Mouse (Mus musculus) midbrain, embryonic 10.5 days (tissue): Measurements from ENCODE around the gene Sgms1. TPM values are rescaled to one million over a fixed set of nuclear protein-coding genes. Genes with fewer than 3 reads are reported as not detected.

Experiments
- DNase-seq: peaks from one replicate; pipeline ENCODE4 v3.0.0-alpha.2; 2017; ENCODE audit warnings: low spot score
- H3K27ac ChIP-seq: fragments of 300-500 bp; sonication (generic); replicated peaks from 2 replicates; pipeline ENCODE4 v1.5.1; 2016; ENCODE audit warnings: mild to moderate bottlenecking
- H3K27me3 ChIP-seq: fragments of 300-500 bp; sonication (generic); 2 replicates; pipeline ENCODE4 v1.6.1; 2016; ENCODE audit warnings: low read depth, mild to moderate bottlenecking; ENCODE audit not compliant: poor library complexity, severe bottlenecking
- H3K36me3 ChIP-seq: fragments of 300-500 bp; sonication (generic); 2 replicates; pipeline ENCODE4 v1.6.1; 2016; ENCODE audit warnings: mild to moderate bottlenecking, moderate library complexity
- H3K4me1 ChIP-seq: fragments of 300-500 bp; sonication (generic); 2 replicates; pipeline ENCODE4 v1.6.1; 2016
- H3K4me3 ChIP-seq: fragments of 300-500 bp; sonication (generic); 2 replicates; pipeline ENCODE4 v1.5.1; 2016; ENCODE audit warnings: mild to moderate bottlenecking, moderate library complexity
- H3K9me3 ChIP-seq: fragments of 300-500 bp; sonication (generic); replicated peaks from 2 replicates; pipeline ENCODE4 v1.6.1; 2016; ENCODE audit warnings: mild to moderate bottlenecking
- WGBS: fragments of 180-500 bp; shearing (Covaris S2); methylation state at CpG from one replicate; pipeline ENCODE4 v1.1.7; 2016; 5-methylcytosine and 5-hydroxymethylcytosine counted together
- polyA plus RNA-seq: library from polyadenylated mRNA; unstranded; fragments of >200 nt; fragmentation: Nextera tagmentation; extraction: Ambion mirVana; gene quantifications from 2 replicates; pipeline ENCODE4 v1.2.1, GENCODE M21; 2016

Gene Sgms1
- polyA plus RNA-seq, 1 experiment from 2014 or later: 13.1 TPM

DNA sequence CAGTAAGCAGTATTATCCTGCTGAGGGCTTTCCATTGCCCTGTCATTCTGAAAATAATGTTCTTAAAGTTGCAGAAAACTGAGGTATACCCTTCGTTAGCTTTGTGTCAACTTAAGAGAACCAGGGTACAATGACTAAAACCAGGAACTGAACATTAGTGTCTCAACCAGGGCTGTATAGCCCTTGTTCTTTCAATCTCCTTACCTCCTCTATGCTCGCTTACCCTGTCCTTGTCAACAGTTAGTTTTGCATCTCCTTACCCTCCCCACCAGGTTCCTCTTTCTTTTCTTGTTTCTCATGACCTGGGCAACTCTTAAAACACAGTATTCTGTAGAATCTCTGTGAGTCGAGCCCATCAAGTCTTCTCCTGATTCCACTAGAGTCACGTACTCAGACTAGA is 206.5 kb downstream of the Sgms1 start:
- WGBS: 88% methylated on average over 4 of the region's 4 CpGs

DNA sequence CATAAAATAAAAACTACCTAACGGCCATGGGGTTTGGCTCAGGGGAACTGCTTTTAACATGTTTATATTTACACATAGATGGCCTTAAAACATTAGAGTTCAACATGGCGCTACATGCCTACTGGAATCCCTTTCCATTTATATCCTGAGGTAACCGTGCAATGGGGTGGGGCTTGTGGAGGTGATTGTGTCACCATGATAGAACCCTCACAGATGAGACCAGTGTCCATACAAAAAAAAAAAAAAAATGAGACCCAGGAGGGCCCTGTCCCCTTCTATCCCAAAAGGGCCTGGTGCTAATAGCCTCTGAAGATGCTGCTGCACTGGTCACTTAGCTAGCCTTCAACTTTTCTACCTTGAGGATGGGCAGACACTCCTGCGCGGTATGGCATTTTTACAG is 207.0 kb downstream of the Sgms1 start:
- 93% methylated on average over 5 of the region's 5 CpGs for WGBS
- Histone ChIP-seq H3K4me1 (no peaks in the 10 kb centered on the region), H3K9me3 (no peaks in the 10 kb centered on the region), H3K4me3 (no peak overlapping the region), H3K36me3 (no peaks in the 10 kb centered on the region), H3K27ac (no peak overlapping the region), H3K27me3 (no peaks in the 10 kb centered on the region)
- no peak for DNase-seq

More for the DNA sequence above, 206.5 kb downstream of the Sgms1 start:
- Histone ChIP-seq H3K27ac (no peak overlapping the region), H3K27me3 (no peaks in the 10 kb centered on the region), H3K9me3 (no peaks in the 10 kb centered on the region), H3K4me3 (no peak overlapping the region), H3K36me3 (no peaks in the 10 kb centered on the region), H3K4me1 (no peaks in the 10 kb centered on the region)
- DNase-seq: no peak

DNA sequence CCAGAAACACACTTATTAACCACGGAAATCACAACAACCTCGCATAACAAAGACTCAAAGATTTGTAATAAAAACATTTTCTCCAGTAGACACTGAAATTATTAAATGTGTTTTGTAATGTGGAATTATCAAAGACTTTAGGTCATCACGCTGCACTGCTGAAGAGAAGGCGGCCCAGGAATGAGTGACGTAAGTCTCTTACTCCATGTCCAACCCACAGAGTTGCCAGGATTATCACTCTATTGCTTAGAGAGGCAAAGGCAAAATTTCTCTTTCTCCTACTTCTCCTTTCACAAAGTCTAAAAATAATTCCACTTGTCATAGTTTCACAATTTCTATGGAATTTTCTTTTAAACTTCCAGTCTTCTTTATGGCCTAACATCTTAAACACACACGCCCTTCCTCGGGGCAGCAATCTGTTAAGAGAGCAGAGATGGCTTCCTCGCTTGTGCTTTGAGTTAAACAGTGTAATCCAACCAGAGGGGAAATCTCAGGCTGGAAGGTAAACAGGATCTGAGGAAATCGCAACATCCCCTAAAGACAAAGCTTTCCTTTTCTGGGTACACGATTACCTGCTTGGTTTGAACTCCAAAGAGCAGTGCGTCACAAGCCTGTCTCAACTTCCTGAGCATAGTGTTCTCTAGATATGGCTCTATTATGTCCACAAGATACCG is 207.7 kb downstream of the Sgms1 start:
- no peaks in the 10 kb centered on the region for H3K36me3 ChIP-seq
- DNase-seq: no peak
- H3K4me3 ChIP-seq: no peak overlapping the region
- no peaks in the 10 kb centered on the region for H3K9me3 ChIP-seq
- no peak overlapping the region for H3K27ac ChIP-seq
- 89% methylated on average over 12 of the region's 12 CpGs for WGBS
- no peaks in the 10 kb centered on the region for H3K4me1 ChIP-seq
- H3K27me3 ChIP-seq: no peaks in the 10 kb centered on the region

DNA sequence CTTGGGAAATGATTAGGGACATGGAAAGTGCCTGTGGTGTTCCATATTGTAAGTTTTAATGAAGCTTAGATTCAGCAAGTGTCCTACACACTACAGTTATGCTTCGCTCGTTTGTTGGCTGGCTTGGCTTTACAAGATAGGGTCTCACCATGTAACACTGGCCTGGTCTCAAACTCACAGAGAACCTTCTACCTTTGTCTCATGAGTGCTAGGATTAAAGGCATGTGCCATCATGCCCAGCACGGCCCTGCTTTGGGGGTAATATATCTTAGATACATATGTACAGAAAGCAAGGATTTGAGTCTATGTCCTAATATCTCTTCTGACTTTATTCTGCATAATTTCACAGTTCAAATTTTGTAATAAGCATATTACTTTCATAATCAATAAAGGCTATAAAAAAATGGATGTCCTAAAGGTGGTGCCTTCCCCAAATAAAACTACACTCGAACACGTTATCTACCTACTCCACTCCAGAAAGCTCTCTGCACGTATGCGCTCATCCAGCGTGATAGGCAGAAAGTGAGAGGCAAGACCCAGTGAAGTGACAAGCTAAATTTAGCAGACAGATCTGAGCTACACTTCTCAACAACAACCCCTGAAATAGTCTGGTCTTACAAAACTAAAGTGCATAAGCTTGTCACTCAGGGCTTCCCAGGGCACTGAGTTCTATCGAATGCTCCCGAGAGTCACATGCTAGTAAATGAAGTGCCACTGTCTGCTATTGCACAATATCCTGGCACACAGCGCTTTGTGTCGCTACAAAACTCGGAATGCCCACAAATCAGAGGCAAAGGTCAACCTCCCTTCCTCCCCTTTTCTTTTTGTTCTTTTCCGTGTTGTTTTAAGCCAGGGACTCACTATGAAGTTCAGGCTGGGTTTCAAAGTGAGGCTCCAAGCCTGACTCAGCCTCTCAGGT is 208.5 kb downstream of the Sgms1 start:
- no peak overlapping the region for H3K4me3 ChIP-seq
- no peaks in the 10 kb centered on the region for H3K4me1 ChIP-seq
- no peak overlapping the region for H3K27ac ChIP-seq
- H3K9me3 ChIP-seq: no peaks in the 10 kb centered on the region
- no peaks in the 10 kb centered on the region for H3K27me3 ChIP-seq
- H3K36me3 ChIP-seq: no peaks in the 10 kb centered on the region
- DNase-seq: no peak
- 83% methylated on average over 14 of the region's 14 CpGs for WGBS

DNA sequence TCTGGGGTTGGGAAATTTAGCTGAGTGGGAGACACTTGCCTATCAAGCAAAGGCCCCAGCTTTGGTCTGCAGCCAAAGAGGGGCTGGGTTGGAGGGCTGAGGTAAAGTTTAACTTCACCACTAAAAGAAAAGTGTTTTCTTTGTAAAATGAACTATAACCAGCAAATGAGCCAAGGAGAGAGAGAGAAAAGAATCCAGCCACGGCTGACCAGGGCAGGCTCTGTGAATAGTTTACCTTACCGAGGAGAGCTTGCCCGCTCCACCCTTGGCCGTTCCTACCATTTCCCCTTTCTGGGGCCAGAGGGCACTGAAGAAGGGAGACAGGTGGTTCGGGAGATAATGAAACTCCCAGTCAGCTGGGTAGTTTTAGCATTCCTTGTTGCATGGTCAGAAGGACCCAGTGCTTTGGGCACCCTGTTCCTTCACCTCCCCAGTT is 209.5 kb downstream of the Sgms1 start:
- Histone ChIP-seq H3K4me1 (no peaks in the 10 kb centered on the region), H3K27ac (no peak overlapping the region)

DNA sequence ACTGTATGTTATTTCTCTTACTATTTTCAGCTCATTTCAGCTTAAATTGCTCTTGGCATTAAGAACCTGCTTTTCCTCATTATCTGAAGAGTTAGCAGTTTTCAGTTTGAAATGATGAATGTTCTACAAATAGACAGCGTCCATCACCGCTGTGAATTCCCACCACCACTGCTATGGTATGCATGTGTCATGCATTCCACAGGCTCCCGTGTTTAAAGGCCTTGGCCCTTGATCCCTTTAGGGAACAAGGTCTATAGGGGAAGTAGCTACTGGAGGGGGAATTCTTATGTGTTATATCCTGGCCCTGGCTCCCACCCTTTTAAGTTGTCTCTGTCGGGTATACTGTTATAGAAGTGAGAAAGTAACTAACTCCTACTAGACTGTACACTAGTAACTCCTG is 210.0 kb downstream of the Sgms1 start:
- no peak overlapping the region for H3K4me3 ChIP-seq
- H3K27ac ChIP-seq: no peak overlapping the region
- H3K4me1 ChIP-seq: 0 out of 2 replicates have a peak, but pooled peaks cover under 1% of the 10 kb centered on the region
- no peaks in the 10 kb centered on the region for H3K36me3 ChIP-seq
- 76% methylated on average over 4 of the region's 4 CpGs for WGBS
- H3K27me3 ChIP-seq: no peaks in the 10 kb centered on the region
- no peaks in the 10 kb centered on the region for H3K9me3 ChIP-seq
- DNase-seq: no peak

More for the DNA sequence above, 209.5 kb downstream of the Sgms1 start:
- WGBS: 76% methylated on average over 5 of the region's 5 CpGs
- Histone ChIP-seq H3K4me3 (no peak overlapping the region), H3K9me3 (no peaks in the 10 kb centered on the region), H3K36me3 (no peaks in the 10 kb centered on the region), H3K27me3 (no peaks in the 10 kb centered on the region)
- no peak for DNase-seq

DNA sequence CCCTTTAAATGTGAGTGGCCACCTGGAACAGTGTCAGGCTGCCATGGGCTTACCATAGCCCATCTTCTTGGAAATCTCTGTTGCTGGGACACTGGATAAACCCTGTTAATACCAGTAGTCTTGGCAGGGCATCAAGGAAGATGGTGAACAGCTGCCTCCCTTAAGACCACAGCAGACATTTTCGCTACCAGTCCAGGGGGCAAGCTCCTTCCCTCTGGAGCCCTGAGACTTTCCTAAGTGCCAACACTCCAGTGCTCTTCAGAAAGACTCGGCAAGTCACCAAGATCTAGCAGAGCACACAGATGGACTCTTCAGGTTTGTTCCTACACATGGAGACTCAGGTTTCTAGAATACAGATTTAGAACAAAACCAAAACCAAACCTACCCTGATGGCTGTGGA is 211.4 kb downstream of the Sgms1 start:
- H3K27ac ChIP-seq: no peak overlapping the region
- 92% methylated on average over 2 of the region's 2 CpGs for whole genome bisulfite sequencing

DNA sequence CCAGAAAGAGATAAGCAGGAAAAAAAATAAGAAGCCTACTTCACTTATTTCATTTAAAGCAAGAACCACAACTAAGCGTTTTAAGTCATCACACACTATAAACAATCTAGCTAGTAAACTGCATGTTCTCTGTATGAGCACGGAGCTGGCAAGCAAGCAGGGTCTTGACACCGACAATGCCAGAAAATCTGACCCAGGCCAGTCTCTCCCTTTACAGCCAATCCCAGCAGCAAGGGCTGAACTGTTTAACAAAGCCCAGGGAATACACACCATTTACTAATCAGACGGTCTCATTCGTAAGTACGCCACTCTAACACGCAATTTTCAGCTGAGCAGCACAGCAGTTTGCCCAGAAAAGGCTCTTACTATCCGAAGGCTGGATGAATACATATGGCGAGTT is 213.1 kb downstream of the Sgms1 start:
- Histone ChIP-seq H3K27me3 (no peaks in the 10 kb centered on the region), H3K9me3 (no peaks in the 10 kb centered on the region), H3K27ac (no peak overlapping the region), H3K4me3 (no peak overlapping the region), H3K4me1 (peaks cover 10% of the 10 kb centered on the region; the same call in 1 of the 2 replicates), H3K36me3 (no peaks in the 10 kb centered on the region)
- no peak for DNase-seq
- WGBS: 89% methylated on average over 9 of the region's 9 CpGs

More for the DNA sequence above, 211.4 kb downstream of the Sgms1 start:
- H3K9me3 ChIP-seq: no peaks in the 10 kb centered on the region
- no peaks in the 10 kb centered on the region for H3K36me3 ChIP-seq
- H3K27me3 ChIP-seq: no peaks in the 10 kb centered on the region
- DNase-seq: no peak
- peaks cover 10% of the 10 kb centered on the region; the same call in 1 of the 2 replicates for H3K4me1 ChIP-seq
- no peak overlapping the region for H3K4me3 ChIP-seq

DNA sequence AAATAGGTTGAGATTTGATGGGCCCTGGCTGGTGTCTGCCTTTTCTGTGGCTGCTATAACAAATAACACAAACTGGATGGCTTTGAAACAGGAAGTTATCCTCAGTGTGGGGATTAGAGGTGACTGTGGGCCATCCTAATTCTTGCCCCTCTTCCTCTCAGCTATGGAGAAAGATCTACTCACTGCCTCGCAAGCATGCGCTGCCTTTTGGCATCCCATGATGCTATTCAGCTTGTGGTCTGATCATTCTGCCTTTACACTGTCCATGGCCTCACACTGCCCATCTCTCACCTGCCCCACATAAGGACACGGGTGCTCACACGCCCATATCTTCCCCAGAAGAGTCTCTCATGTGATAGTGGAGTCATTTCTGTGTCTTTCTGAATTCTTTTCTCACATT is 213.5 kb downstream of the Sgms1 start:
- H3K4me3 ChIP-seq: no peak overlapping the region
- H3K9me3 ChIP-seq: no peaks in the 10 kb centered on the region
- H3K4me1 ChIP-seq: peaks cover 10% of the 10 kb centered on the region; the same call in 1 of the 2 replicates
- no peak overlapping the region for H3K27ac ChIP-seq
- WGBS: 94% methylated on average over 4 of the region's 4 CpGs
- DNase-seq: no peak
- no peaks in the 10 kb centered on the region for H3K36me3 ChIP-seq
- no peaks in the 10 kb centered on the region for H3K27me3 ChIP-seq

DNA sequence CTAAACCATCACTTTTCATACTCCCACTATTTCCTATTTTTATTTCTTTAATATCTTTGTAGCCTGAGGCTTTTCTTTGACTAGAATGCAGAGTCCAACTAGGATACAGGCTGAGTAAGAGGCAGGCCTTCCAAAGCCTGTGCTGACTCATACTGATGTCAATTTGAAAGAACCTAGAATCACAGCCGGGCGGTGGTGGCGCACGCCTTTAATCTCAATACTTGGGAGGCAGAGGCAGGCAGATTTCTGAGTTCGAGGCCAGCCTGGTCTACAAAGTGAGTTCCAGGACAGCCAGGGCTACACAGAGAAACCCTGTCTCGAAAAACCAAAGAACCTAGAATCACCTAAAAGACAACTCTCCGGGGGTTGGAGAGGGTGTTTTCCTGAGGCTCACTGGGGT is 214.5 kb downstream of the Sgms1 start:
- no peaks in the 10 kb centered on the region for H3K27me3 ChIP-seq
- WGBS: 94% methylated on average over 7 of the region's 7 CpGs
- no peaks in the 10 kb centered on the region for H3K36me3 ChIP-seq
- H3K4me1 ChIP-seq: peaks cover 10% of the 10 kb centered on the region; the same call in 1 of the 2 replicates
- no peak for DNase-seq
- no peak overlapping the region for H3K4me3 ChIP-seq
- no peaks in the 10 kb centered on the region for H3K9me3 ChIP-seq
- no peak overlapping the region for H3K27ac ChIP-seq

DNA sequence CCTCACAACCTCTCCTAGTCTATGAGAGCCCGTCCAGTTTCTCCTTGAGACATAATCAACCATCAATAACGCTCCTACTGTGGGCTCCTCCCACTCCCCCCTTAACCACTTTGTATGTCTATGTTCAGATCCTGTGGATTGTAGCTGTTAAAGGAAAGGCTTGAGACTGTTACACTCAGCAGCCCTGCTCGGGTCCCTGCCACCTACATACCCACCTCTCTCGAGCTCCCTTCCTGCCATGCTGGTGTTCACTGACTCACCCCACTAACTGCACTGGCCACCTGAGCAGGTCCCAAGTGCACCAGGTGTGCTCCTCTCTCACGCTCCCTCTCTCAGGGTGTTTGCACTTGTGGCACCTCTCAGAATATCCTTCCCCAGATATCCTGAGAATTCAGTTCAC is 215.0 kb downstream of the Sgms1 start:
- Histone ChIP-seq H3K4me3 (no peak overlapping the region), H3K4me1 (peaks cover 10% of the 10 kb centered on the region; the same call in 1 of the 2 replicates), H3K36me3 (no peaks in the 10 kb centered on the region), H3K27ac (no peak overlapping the region), H3K9me3 (no peaks in the 10 kb centered on the region), H3K27me3 (no peaks in the 10 kb centered on the region)
- DNase-seq: no peak
- 87% methylated on average over 5 of the region's 5 CpGs for WGBS

DNA sequence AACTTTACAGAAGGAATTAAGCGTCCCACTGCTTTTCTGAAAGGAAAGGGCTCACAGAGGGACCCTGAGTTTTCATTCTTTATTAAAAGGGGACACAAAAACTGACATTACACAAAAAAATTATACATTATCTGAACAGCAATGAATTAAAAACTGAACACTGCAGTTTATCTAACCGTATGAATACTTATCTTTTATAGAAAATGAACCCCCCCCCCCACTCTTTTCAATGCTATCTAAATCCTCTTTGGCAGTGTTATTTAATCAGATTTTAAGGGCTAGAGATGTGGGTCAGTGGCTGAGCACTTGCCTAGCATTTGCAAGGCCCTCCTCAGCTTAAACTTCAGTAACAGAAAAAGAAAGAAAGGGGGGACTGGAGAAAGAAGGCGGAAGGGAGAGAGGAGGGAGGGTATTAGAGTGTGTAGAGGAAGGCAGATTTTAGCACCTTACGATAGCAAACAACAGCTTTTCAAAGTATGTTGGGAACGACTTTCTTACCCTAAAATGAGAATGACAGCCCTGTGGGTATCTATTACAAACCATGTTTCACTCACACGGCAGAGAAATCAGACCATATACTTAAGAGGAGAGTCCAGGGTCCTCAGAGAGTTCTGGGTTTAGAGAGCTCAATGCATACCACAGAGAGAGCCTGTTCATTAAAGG is 215.9 kb downstream of the Sgms1 start:
- H3K4me3 ChIP-seq: no peak overlapping the region
- peaks cover 10% of the 10 kb centered on the region; the same call in 1 of the 2 replicates for H3K4me1 ChIP-seq
- no peak for DNase-seq
- no peaks in the 10 kb centered on the region for H3K27me3 ChIP-seq
- WGBS: 62% methylated on average over 6 of the region's 6 CpGs
- no peaks in the 10 kb centered on the region for H3K36me3 ChIP-seq
- H3K9me3 ChIP-seq: no peaks in the 10 kb centered on the region
- no peak overlapping the region for H3K27ac ChIP-seq
